Mouse (Mus musculus): ENCODE data around the gene Omd.

Omd gene

DNA sequence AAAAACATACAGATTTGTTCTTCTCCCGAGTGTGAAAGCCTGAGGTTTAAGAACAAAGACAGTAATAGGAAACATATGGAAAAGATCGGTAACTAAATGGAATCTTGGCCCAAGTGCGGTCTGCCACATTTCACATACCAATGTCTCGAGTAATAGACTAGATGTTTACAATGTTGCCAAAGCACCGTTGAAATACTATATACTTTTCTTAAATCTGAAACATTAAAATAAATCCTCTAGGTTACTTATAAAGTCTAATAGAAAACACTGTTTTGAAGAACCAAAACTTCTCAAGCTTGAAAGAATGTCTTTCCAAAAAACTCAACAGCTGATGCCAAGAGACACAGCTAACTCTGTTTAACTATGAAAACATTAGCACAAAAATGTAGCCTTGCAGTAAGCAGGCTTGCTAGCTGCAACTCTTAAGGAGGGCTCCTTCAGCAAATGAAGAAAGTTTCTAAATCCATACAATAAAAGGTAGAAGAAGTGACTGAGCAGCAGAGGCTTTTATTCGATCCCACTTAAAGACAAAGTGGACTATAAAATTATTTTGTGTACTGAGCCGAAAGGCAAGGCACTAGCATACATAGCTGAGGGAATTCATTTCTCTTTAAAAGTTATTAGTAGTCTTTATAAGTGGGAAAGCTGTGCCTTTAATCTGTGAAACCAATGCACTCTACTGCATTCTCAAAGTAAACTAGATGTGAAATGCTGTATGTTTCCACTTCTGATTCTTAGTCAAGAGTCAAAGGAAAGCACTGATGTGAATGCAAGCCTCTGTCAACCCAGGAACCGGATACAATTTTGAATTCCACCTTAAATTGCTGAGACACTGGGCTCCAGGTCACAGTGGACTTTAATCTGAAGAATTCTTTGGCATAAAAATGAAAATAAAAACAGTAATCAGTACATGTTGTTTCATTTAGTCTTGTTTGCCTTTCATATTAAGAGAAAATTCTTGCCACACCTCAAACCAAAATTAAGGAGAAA is at the start of gene Omd:
Gene Omd, plus strand, starts transcription at position 922 of the 990 bp plus-strand sequence.
- ChIA-PET POLR2A (no interaction called here), CTCF (no interaction called here)

DNA sequence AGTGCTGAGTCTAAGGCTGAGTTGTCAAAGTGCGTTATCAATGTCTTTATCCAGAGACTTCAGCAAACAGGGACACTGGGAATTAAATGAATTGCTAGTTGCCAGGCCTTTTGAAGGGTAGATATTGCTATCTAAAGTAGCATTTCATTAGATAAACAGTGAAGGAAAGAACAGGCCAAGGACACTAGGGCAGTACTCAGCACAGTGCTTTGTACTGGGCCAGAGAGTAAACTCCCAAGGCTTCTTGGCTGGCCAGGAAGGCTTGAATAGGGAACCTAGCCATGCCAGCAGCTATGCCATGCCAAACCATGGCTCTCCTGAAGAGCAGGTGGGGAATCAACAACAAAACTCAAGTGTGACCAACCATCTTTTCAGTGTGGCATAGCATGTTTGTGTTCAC is 45.3 kb upstream of the Omd start:
- POLR2A ChIA-PET = no interaction called here
- CTCF ChIA-PET = no interaction called here

DNA sequence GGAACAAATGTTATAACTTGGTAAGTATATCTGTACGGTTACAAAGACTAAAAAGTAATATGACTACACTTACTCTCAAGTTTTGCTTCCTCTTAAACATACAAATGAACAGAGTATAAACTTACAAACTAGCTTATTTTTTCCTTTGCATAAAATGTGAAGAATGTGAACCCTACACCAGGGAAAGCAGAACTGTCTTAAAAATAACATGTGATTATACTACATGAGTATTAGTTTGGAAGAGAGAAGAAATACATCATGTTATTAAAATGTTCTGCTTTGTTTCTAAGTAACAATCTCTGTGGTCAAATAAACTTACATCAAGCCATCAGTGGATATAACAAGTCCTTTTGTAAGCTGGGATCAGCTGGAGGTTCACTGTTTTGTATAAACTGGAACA is 43.6 kb upstream of the Omd start:
- POLR2A ChIA-PET = no interaction called here
- CTCF ChIA-PET = interaction anchor here in 1 of 4 experiments (0.5 kb wide), 1 partner anchor 1564 kb away, joined by 3 read pairs; no protein-coding TSS in a partner anchor

DNA sequence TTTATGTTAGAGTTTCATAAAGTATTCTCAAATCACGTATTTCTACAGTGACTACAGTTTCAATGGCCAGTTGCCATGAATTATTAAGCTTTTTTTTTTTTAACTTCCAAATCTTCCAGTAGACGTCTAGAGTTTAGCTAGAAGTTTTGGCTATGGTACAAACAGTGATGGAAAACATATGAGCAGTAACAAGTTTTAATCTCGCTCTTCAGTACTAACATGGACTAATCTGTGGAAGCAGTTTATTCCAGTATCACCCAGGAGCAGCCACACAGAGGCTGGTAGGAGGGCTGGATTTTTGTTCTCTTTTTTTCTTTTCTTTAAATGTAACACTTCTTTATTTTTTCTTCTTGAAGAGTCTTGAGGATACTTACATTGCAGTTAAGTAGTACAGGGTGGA is 38.0 kb upstream of the Omd start, which contains the start of gene Aspn:
Gene Aspn, plus strand, starts transcription at position 165 of the 400 bp plus-strand sequence.
- ChIA-PET CTCF (interaction anchor here in 1 of 4 experiments (0.6 kb wide), 1 partner anchor 1516 kb away, joined by 3 read pairs; no protein-coding TSS in a partner anchor), POLR2A (interaction anchor here in 1 of 4 experiments (1.3 kb wide), 1 partner anchor 29 kb away, joined by 3 read pairs; no protein-coding TSS in a partner anchor)

DNA sequence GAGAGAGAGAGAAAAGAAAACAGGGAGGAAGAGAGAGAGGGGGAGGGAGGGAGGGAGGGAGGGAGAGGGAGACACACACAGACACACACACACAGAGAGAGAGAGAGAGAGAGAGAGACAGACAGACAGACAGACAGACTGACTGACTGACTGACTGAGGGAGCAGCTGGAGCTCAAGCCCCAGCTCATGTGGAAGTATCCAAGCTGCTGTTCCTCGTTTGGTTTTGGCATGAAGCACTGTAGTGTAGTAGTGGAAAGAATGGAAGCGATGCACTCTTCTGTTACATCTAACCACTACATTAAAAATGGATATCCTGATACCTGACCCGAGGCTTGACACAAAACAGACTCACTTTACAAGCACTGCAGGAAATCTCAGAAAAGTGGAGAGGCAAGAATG is 36.6 kb upstream of the Omd start:
- ChIA-PET POLR2A (no interaction called here), CTCF (interaction anchor here in 2 of 4 experiments (0.7 to 1.0 kb wide), 2 partner anchors 96 to 120 kb away, joined by 3 to 4 read pairs; no protein-coding TSS in a partner anchor)

DNA sequence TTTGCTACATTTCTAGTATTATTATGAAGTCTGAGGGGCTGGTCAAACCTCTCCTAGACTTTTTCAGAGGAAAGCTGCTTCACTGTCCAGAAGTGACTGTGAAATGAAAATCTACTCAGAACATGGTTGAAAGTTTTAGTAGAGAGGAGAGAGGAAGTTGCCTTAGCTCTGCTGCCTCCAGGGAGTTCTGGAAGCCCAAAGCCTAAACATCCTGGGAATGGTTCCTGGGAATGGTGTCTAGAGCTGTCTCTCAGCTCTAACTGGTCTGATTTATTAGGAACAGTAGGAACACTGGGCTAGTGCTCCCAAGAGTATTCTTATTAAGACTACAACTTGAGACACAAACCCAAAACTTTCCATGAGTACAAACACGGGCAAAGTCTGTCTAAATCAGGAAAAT is 35.7 kb upstream of the Omd start:
- ChIA-PET CTCF (interaction anchor here in 2 of 4 experiments (0.5 to 1.0 kb wide), 2 partner anchors 97 to 154 kb away, joined by 3 to 7 read pairs; no protein-coding TSS in a partner anchor), POLR2A (interaction anchor here in 1 of 4 experiments (0.6 kb wide), 1 partner anchor 154 kb away, joined by 3 read pairs; no protein-coding TSS in a partner anchor)

DNA sequence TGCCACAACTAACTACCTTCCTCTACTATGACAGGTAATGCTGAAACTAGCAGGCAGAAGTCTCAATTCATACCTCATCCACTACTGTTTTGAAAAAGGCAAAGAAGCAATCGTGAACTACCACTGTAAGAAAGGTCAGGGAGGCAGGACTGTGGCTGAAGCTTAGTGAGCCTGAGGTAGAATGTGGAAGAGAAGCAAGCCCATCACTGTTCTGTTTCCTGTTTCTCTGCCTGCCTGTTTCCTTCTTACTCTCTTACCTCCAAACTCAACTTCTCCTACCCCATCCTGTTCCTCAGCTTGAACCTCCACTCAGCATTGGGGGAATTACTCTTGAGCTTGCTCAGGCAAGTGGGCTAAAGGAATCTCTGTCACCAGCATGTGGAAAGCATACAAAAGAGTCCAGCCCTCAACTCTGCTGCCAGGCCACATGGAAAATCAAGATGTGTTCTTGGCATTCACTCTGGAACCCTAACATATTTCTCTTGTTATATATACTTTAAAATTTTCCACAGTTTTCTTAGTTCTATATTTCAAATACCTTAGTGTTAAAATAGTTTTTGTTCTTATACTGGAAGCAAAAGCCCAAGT is 34.6 kb upstream of the Omd start:
- CTCF ChIA-PET = interaction anchor here in 2 of 4 experiments (0.6 to 1.8 kb wide), 2 partner anchors 12 to 108 kb away, joined by 3 to 4 read pairs; no protein-coding TSS in a partner anchor
- POLR2A ChIA-PET = interaction anchor here in 1 of 4 experiments (0.5 kb wide), 1 partner anchor 325 kb away, joined by 4 read pairs; no protein-coding TSS in a partner anchor

DNA sequence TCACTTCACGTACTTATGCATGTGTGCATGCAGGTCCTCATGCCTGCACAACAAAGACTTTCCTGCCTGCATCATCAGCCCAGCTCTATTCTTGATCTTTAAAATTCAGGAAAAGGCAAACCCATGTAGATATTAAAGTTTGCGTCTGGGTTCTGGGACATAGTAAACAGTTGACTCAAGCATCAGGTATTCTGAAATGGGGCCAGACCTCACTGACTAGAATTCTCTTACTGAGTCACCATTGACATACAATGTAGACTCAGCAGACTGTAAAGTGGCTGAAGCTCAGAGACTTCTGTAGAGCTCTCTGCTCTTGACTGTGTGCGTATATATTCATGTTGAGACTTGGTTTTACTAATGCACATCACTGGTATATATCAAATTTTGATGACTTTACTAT is 32.6 kb upstream of the Omd start:
- CTCF ChIA-PET = interaction anchor here in 1 of 4 experiments (1.8 kb wide), 1 partner anchor 10 kb away, joined by 4 read pairs; no protein-coding TSS in a partner anchor
- POLR2A ChIA-PET = interaction anchor here in 2 of 4 experiments (0.5 to 1.1 kb wide), 2 partner anchors 9 to 49 kb away, joined by 3 to 4 read pairs; no protein-coding TSS in a partner anchor

DNA sequence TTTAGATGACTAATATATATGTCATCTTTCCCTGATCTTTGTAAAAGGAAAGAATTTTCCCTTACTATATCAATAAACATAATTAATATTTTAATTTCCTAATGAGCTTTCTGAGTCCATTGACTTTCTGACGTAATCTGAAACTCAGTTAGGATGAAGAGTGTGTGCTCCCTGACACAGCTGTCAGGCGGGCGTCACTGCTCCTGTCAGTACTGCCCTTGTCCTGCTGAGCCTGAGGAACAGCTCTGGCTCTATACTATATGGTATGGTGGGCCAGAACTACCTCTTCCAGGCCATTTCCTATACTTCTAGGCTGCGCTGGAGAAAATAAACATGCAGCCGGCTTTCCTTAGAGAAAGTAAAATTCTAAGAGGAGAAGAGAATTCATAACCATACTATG is 27.7 kb upstream of the Omd start:
- CTCF ChIA-PET = interaction anchor here in 3 of 4 experiments (0.6 to 1.3 kb wide), 3 partner anchors 14 to 325 kb away, joined by 3 to 5 read pairs (median 4); no protein-coding TSS in a partner anchor
- POLR2A ChIA-PET = no interaction called here

DNA sequence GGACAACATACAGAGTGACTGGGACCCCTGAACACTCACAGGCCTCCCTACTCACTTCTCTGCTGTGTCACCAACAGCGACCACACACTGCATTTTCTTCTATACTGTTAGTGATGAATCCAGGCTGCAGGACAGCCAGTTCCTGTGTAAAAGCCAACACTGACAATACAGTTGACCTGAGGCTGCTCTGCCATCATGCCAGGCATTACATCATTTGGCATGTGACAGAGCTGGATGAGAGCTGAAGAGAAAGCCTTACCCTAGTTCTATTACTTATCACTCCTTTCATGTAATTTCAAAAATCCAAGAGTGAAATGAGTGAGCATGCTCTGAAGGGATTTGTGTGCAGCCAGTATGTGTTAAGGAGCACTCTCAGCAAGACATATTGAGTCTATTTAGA is 26.1 kb upstream of the Omd start:
- CTCF ChIA-PET = no interaction called here
- POLR2A ChIA-PET = no interaction called here

DNA sequence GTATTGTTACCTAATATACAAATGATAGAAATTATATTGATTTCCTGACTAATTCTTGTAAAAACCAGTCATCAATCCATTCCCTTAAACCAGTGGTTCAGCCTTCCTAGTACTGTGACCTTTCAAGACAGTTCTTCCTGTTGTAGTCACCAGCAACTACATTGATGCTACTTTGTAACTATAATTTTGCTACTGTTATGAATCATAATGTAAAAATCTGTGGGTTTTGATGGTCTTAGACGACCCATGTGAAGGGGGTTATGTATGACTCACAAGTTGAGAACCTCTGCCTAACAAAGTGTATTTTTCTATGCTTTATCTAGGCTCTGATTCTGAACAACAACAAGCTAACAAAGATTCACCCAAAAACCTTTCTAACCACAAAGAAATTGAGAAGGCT is 25.3 kb upstream of the Omd start:
- ChIA-PET POLR2A (no interaction called here), CTCF (no interaction called here)

DNA sequence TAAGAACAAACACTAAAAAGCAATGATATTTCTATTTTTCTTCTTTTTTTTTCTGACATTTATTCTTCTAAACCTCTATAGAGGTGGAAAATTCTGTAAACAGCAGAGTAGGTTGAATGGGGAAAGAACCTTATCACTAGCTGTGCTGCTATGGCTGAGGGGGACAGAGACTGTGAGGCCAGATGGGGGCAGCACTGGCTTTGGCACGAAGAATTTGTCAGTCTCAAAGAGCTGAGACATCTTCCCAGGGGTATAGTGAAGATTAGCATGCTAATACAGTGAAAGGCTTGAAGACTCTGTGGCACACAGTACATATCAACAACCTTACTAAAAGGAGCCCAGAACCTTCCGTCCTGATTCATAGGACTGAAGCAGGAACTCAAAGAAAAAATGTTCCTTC is 23.1 kb upstream of the Omd start:
- CTCF ChIA-PET = interaction anchor here in 2 of 4 experiments (0.5 to 1.1 kb wide), 5 partner anchors 10 to 110 kb away, joined by 3 to 4 read pairs (median 3); no protein-coding TSS in a partner anchor
- POLR2A ChIA-PET = no interaction called here

DNA sequence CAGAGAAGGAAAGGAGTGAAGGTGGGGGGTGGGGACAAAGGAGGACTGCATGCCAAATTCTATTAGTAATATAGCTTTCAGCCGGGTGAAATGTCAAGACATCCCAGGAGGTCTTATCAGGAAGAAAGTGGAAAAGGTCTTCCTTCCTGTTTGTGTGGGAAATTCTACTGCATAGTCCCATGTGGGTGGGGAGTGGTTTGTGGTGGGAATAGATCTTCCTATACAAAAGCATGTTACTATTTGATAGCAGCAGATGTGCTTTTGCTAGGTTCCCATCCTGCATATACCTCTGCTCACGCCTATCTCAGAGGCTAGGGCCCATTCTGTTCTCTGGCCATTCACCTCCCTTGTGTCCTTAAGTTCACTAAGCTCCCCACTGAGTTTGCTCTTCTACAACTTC is 21.4 kb upstream of the Omd start:
- CTCF ChIA-PET = no interaction called here
- POLR2A ChIA-PET = interaction anchor here in 2 of 4 experiments (0.5 to 0.8 kb wide), 2 partner anchors 13 to 204 kb away, joined by 3 read pairs; no protein-coding TSS in a partner anchor

DNA sequence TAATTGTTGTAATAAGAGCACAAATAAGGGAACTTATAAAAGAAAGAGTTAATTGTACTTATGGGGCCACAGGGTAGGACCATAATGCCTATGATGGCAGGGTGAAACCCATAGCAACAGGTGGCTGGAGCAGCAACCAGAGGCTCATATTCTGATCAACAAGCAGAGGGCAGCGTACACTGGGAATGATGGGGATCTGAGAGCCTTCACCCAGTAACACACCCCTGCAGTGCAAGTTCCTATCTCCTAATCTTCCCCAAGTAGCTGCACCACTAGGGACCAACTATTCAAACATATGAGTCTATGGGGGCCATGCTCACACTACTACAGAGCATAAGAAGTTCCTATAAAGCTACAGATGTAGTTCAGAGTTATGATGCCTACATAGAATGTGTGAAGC is 17.9 kb upstream of the Omd start:
- ChIA-PET CTCF (no interaction called here), POLR2A (no interaction called here)

DNA sequence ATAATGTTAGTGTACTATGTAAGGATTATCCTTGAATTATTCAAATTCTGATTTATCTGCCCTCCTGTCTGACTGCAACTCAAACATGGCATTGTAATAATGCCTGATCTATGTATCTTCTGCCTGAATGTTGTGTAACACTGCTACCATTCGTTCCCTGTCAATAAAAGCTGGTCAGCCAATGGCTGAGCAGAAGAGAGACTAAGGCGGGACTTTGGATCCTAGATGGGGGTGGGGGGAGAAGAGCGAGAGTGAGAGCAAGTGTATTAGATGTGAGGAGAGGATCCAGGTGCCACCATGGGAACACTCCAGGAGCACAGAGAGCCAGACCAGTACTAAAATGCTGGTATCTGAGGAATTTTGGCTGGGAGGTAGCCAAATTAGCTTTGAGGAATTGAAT is 11.9 kb upstream of the Omd start:
- CTCF ChIA-PET = no interaction called here

DNA sequence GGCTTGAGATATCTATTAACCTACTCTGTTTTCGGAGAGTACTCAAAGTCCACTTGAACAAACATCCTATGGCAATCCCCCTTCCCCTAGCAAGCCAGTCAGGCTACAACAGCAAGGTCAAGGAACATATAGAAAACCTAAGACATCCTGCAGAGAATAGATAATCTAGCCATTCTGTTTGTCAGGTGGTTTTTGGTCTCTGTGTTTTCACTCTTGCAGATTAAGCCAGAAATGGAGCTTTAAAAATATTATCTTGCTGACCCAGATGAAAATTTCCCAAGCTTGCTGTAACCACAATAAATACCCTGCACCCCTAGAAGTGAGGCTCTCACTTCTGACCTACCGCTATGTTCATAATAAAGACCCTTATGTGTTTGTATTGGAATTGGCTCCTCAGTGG is 10.8 kb upstream of the Omd start:
- CTCF ChIA-PET = interaction anchor here in 1 of 4 experiments (0.6 kb wide), 1 partner anchor 99 kb away, joined by 3 read pairs; no protein-coding TSS in a partner anchor
- POLR2A ChIA-PET = no interaction called here

More for the DNA sequence above, 11.9 kb upstream of the Omd start:
- POLR2A ChIA-PET = interaction anchor here in 1 of 4 experiments (0.6 kb wide), 2 partner anchors 24 to 692 kb away, joined by 3 read pairs; no protein-coding TSS in a partner anchor

DNA sequence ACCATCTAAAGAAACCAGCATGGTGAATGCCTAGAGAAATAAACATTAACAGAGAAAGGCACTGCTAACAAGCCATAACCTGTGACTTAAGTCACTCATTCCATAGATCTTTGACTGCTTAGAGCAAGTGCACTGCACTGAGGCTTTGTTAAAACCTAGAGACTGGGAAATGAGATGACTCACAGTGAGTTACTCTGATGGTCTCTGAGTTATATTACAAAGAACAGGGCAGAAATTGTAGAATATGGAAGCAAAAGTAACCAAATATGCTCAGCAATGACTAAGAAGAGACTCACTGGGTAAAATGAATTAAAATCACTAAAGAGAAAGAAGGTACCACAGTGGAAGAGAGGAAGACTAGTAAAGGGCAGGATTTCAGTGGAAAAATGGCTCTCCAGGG is 1.6 kb downstream of the Omd start:
- ChIA-PET CTCF (no interaction called here), POLR2A (no interaction called here)

DNA sequence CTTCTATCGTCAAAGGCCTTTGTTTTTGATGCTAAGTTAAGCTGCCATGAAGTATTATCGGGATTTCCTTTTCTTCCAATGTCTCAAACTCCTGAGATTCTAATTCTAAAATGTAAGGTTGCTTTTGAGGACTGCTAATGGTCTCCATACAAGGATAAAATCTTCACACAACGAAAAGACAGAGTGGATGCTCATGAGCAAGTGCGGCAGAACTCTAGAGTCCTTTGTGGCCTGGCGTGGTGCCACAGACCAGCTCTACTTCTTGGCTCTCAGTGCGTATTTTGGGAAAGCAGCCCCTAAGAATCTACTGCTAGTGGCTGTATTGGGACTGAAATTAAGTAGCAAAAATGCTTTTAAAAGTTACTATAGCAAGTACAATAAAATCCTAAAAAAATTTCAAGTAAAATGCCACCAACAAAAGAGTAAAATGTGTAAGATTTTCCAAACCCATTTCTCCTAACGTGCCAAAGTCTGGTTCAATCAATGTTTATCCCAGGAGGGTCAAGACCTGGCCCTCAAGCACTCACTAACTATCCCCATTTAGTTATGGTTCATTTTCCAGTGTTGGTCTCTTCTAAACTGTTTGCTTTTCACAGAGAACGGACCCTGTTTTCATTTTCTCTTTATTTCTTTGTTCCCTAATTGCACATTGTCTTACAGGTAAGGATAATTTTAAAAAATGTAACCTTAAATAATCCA is 2.2 kb downstream of the Omd start:
- ChIA-PET CTCF (no interaction called here), POLR2A (no interaction called here)

DNA sequence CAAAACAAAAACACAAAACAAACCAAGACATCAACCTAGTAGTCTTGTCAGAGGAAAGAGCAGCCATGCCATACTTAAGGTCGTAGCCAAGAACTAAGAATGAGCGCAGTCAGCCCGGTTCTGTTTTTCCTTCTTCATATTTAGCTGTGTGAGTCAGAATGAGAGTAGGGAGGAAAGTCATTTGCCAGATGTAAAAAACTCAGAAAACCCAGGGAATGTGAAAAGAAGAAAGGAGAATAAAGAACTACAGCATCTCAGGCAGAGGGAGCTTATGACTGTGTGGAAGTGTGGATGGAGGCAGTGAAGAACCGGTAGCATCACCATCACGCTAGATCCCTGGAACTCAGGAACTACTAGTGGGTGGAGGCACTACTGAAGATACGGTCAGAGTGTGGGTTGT is 3.8 kb downstream of the Omd start:
- CTCF ChIA-PET = interaction anchor here in 1 of 4 experiments (0.6 kb wide), 1 partner anchor 13 kb away, joined by 3 read pairs; no protein-coding TSS in a partner anchor
- POLR2A ChIA-PET = no interaction called here

Data from embryonic stem cell, embryonic (primary cell).